Mouse (Mus musculus): ENCODE measurements around the gene Slc7a8. TPM values are rescaled to one million over a fixed set of nuclear protein-coding genes. Genes with fewer than 3 reads are reported as not detected.
A peak's percentile ranks its signal among the peaks of the same experiment; 100 is the strongest.
"Not testable (repeated sequence)": the region's sequence is repeated elsewhere in the genome, so short reads cannot be mapped to it uniquely, and the experiment has no call there.

Slc7a8 gene
- polyA plus RNA-seq, 1 experiment from 2014 or later: 1.9 TPM

DNA sequence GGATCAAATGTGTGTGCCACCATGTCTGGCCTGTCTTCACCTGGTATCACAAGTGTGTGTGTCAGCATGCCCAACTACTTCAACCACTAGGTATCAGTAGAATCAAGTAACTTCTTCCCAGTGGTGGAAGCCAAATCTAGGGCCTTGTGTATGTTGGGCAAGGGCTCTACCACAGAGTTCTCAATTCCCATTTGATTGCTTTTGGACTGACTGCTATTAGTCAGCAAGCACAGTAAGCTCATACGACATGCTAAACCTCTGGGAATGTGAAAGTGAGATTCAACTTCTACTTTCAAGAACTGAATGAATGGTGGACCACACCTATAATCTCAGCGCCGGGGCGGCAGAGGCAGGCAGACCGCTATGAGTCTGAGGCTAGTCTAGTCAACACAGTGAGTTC, 11.4 kb downstream of the Slc7a8 start:
- ATAC-seq (ENCODE audit: low read depth): no peak
- Histone ChIP-seq H3K4me3 (ENCODE audit: low read length) (no peak overlapping the region), H3K9me3 (ENCODE audit: control insufficient read depth, low read length) (no peaks in the 10 kb centered on the region), H3K27ac (ENCODE audit: low read length) (no peak overlapping the region), H3K4me1 (replicated peaks; ENCODE audit: control insufficient read depth, insufficient read depth, low read length) (no peaks in the 10 kb centered on the region), H3K9ac (ENCODE audit: low read length) (no peak overlapping the region), H3K36me3 (ENCODE audit: control insufficient read depth, insufficient read depth, low read length) (no peaks in the 10 kb centered on the region), H3K4me2 (ENCODE audit: low read depth, low read length) (no peak overlapping the region), H3K27me3 (ENCODE audit: control insufficient read depth, insufficient read depth, low read depth, low read length) (no peaks in the 10 kb centered on the region)
- WGBS: 93% methylated on average over 5 of the region's 5 CpGs

DNA sequence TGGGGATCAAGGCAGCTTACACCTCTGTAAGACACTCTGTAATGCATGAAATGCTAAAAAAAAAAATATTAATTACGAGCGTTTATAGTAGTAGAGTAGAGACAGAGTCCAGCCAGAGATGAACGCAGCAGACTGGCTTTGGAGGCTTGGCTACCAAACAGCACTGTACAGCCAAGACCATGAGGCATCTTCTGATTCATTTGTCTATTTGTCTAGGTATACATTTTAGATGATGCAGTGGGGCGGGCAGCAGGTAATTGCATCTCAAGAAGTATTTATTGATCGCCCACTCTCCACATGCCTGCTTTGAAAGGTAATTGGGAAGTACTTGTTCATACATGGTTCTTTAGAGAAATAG, 12.7 kb downstream of the Slc7a8 start:
- H3K9ac ChIP-seq (ENCODE audit: low read length): no peak overlapping the region
- H3K27ac ChIP-seq (ENCODE audit: low read length): no peak overlapping the region
- H3K36me3 ChIP-seq (ENCODE audit: control insufficient read depth, insufficient read depth, low read length): no peaks in the 10 kb centered on the region
- no peak for ATAC-seq (ENCODE audit: low read depth)
- H3K9me3 ChIP-seq (ENCODE audit: control insufficient read depth, low read length): no peaks in the 10 kb centered on the region
- H3K4me3 ChIP-seq (ENCODE audit: low read length): no peak overlapping the region
- H3K4me2 ChIP-seq (ENCODE audit: low read depth, low read length): no peak overlapping the region
- H3K4me1 ChIP-seq (replicated peaks; ENCODE audit: control insufficient read depth, insufficient read depth, low read length): no peaks in the 10 kb centered on the region
- H3K27me3 ChIP-seq (ENCODE audit: control insufficient read depth, insufficient read depth, low read depth, low read length): no peaks in the 10 kb centered on the region
- WGBS: 84% methylated on average over 5 of the region's 5 CpGs

DNA sequence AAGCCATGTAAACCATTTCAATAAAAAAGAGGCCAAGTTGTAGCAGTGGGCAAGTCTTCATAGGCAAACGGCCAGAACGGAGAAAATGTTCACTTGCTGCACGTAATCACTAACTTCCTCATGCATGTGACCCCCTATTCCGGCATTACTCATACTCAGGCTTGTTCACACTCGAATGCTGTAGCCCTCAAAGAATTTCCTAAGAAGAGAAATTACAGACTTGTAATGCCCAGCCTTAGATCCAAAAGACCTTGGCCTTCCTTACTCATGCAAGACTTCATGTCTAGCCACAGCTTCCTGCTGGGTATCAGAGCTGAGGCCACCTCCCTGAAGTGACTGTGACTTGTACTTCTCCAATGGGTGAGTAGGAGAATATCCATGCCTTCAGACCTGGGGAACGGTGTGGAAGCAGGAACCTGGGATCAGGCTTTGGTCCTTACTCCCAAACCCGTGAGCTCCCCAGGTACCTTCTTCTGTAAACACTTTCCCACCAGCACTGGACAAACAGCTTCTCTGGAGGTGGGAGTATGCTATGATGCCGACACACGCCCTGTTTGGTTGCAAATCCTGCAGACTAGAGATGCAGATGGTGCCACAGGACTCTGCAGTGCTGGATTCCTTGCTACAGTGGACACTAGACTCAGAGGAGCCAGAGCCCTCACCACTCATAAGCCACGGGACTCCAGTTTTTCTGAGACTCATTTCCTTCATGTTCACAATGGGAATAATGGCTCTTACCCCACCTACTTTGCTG, 13.3 kb downstream of the Slc7a8 start:
- Histone ChIP-seq H3K9ac (ENCODE audit: low read length) (no peak overlapping the region), H3K4me3 (ENCODE audit: low read length) (no peak overlapping the region), H3K27ac (ENCODE audit: low read length) (no peak overlapping the region), H3K9me3 (ENCODE audit: control insufficient read depth, low read length) (no peaks in the 10 kb centered on the region), H3K4me1 (replicated peaks; ENCODE audit: control insufficient read depth, insufficient read depth, low read length) (no peaks in the 10 kb centered on the region), H3K27me3 (ENCODE audit: control insufficient read depth, insufficient read depth, low read depth, low read length) (no peaks in the 10 kb centered on the region), H3K36me3 (ENCODE audit: control insufficient read depth, insufficient read depth, low read length) (no peaks in the 10 kb centered on the region), H3K4me2 (ENCODE audit: low read depth, low read length) (no peak overlapping the region)
- 70% methylated on average over 10 of the region's 10 CpGs for WGBS
- ATAC-seq (ENCODE audit: low read depth): no peak

DNA sequence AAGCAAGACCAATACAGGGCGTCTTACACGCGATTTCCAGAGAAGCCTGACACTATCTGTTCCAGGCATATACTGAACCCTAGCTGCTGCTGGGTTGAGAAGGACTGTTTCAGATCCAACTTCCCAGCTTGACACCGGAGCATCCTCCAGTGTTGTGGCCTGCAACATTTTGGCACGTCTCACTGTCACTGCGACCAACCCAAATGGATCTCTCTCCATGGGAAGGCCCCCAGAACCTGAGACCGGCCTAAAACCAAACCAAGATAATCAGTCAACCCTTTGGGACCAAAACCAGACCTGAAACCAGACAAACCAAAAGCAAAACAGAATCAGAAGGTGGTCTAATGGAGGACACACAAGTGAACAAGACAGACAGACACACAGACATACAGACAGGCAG, 14.8 kb downstream of the Slc7a8 start:
- not testable (repeated sequence) for H3K27me3 ChIP-seq (ENCODE audit: control insufficient read depth, insufficient read depth, low read depth, low read length); H3K9me3 ChIP-seq (ENCODE audit: control insufficient read depth, low read length); H3K27ac ChIP-seq (ENCODE audit: low read length); H3K4me3 ChIP-seq (ENCODE audit: low read length); H3K9ac ChIP-seq (ENCODE audit: low read length); ATAC-seq (ENCODE audit: low read depth); H3K4me1 ChIP-seq (replicated peaks; ENCODE audit: control insufficient read depth, insufficient read depth, low read length); H3K36me3 ChIP-seq (ENCODE audit: control insufficient read depth, insufficient read depth, low read length); H3K4me2 ChIP-seq (ENCODE audit: low read depth, low read length)
- 97% methylated on average over 6 of the region's 7 CpGs for WGBS

DNA sequence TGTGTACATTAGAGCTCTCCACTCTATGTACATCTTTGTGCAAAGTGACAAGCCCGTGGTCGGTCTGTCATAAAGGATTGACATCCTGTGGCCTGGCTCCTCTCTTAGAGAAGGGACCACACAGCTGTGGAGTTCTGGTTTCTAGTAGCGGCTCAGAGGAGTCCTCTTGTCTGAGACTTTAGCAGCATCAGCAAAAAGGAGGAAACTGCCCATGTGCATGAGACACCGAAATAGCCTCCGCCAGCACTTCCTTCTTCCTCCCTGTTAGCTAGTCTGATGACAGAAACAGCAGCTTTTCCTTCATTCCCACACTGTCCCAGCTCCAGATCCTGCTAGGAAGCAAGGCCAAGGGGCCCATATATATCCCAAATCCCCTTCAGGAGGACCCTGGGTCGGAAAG, 25.4 kb downstream of the Slc7a8 start:
- no peak overlapping the region for H3K4me3 ChIP-seq (ENCODE audit: low read length)
- no peaks in the 10 kb centered on the region for H3K27me3 ChIP-seq (ENCODE audit: control insufficient read depth, insufficient read depth, low read depth, low read length)
- H3K36me3 ChIP-seq (ENCODE audit: control insufficient read depth, insufficient read depth, low read length): no peaks in the 10 kb centered on the region
- 51% methylated on average over 6 of the region's 6 CpGs for WGBS
- no peaks in the 10 kb centered on the region for H3K9me3 ChIP-seq (ENCODE audit: control insufficient read depth, low read length)
- peaks cover 2% of the 10 kb centered on the region; the same call in 1 of the 2 replicates for H3K4me1 ChIP-seq (replicated peaks; ENCODE audit: control insufficient read depth, insufficient read depth, low read length)
- ATAC-seq (ENCODE audit: low read depth): peak; percentile 24; the same call in 1 of the 2 replicates
- no peak overlapping the region for H3K9ac ChIP-seq (ENCODE audit: low read length)
- no peak overlapping the region for H3K4me2 ChIP-seq (ENCODE audit: low read depth, low read length)
- no peak overlapping the region for H3K27ac ChIP-seq (ENCODE audit: low read length)

DNA sequence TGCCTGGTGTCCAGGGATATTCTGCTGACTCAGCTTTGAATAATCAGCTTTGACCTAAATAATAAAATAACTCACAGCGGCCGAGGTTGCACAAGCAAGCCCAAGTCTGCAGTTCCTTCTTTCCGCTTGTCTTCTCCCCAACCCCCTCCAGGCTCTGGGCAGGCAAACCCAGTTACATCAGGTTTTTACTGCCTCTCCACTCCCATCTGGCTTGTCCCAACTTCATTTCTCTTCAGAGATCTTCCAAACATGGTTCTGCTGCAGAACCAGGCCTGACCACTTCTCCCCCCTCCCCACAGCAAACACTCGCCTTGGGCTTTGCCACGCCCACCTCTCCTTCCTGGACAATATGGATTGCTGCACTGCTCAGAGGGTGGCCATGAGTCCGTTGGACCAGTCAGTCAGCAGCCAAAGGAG, 27.1 kb downstream of the Slc7a8 start:
- peaks cover 2% of the 10 kb centered on the region; the same call in 1 of the 2 replicates for H3K4me1 ChIP-seq (replicated peaks; ENCODE audit: control insufficient read depth, insufficient read depth, low read length)
- no peaks in the 10 kb centered on the region for H3K36me3 ChIP-seq (ENCODE audit: control insufficient read depth, insufficient read depth, low read length)
- peak overlapping the region; percentile 12; the same call in 1 of the 2 replicates for H3K4me2 ChIP-seq (ENCODE audit: low read depth, low read length)
- peak overlapping the region; percentile 80 for H3K27ac ChIP-seq (ENCODE audit: low read length)
- H3K27me3 ChIP-seq (ENCODE audit: control insufficient read depth, insufficient read depth, low read depth, low read length): no peaks in the 10 kb centered on the region
- H3K9ac ChIP-seq (ENCODE audit: low read length): no peak overlapping the region
- ATAC-seq (ENCODE audit: low read depth): peak; percentile 92
- H3K9me3 ChIP-seq (ENCODE audit: control insufficient read depth, low read length): no peaks in the 10 kb centered on the region
- 15% methylated on average over 6 of the region's 6 CpGs for WGBS
- no peak overlapping the region for H3K4me3 ChIP-seq (ENCODE audit: low read length)

DNA sequence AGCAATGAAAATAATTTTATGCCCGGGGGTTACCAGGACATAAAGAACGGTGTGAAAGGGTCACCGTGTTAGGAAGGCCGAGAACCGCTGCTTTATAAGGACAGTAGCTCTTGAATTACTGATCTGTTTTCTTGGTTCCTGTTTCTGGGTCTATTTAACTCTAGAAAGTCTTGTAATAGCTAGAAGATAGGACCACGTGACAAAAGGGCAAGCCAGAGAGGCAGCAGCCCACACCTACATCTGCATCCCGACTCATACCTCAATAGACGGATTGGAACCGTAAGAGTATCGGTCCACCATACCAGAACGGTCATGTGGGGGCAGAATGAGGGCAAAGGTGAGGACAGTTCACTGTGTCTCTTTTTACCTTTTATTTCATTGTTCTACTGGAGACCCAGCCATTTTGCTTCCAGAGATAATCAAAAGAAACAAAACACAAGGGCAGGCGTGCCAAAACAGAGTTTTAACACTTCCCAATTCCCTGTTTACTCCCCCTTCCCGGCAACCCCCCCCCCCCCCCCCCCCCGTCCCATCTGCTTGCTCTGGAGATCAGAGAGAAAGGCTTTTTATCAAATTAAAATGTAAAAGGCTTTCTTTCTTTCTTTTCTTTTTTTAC, 27.7 kb downstream of the Slc7a8 start:
- 67% methylated on average over 14 of the region's 14 CpGs for WGBS
- H3K4me2 ChIP-seq (ENCODE audit: low read depth, low read length): peak overlapping the region; percentile 12; the same call in 1 of the 2 replicates
- peaks cover 2% of the 10 kb centered on the region; the same call in 1 of the 2 replicates for H3K4me1 ChIP-seq (replicated peaks; ENCODE audit: control insufficient read depth, insufficient read depth, low read length)
- no peak overlapping the region for H3K9ac ChIP-seq (ENCODE audit: low read length)
- no peaks in the 10 kb centered on the region for H3K27me3 ChIP-seq (ENCODE audit: control insufficient read depth, insufficient read depth, low read depth, low read length)
- peak overlapping the region; percentile 43; the same call in 1 of the 2 replicates for H3K27ac ChIP-seq (ENCODE audit: low read length)
- no peaks in the 10 kb centered on the region for H3K9me3 ChIP-seq (ENCODE audit: control insufficient read depth, low read length)
- H3K4me3 ChIP-seq (ENCODE audit: low read length): no peak overlapping the region
- 0 out of 2 replicates have a peak, but pooled peaks have one; percentile 22 for ATAC-seq (ENCODE audit: low read depth)
- no peaks in the 10 kb centered on the region for H3K36me3 ChIP-seq (ENCODE audit: control insufficient read depth, insufficient read depth, low read length)

DNA sequence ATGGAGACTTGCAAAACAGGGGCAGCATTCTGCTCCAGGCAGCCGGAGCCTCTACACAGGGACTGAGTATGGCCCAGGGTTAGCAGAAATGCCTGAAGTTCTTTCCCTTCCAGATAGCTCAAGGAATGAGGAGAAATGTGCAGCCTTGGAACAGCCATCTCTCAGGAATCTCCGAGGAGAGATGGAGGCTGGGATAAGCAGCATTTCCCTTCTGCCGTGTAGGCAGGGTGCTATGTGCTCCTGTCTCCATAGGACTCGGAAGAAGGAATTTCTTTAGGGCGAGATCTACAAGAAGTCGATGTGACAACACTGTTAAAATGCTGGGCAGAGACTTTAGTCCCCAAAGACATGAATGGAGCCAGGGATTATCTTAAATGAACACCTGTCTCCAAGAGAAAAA, 28.8 kb downstream of the Slc7a8 start:
- ATAC-seq (ENCODE audit: low read depth): no peak
- no peak overlapping the region for H3K27ac ChIP-seq (ENCODE audit: low read length)
- no peaks in the 10 kb centered on the region for H3K9me3 ChIP-seq (ENCODE audit: control insufficient read depth, low read length)
- H3K4me2 ChIP-seq (ENCODE audit: low read depth, low read length): no peak overlapping the region
- no peaks in the 10 kb centered on the region for H3K27me3 ChIP-seq (ENCODE audit: control insufficient read depth, insufficient read depth, low read depth, low read length)
- 76% methylated on average over 6 of the region's 6 CpGs for WGBS
- no peak overlapping the region for H3K9ac ChIP-seq (ENCODE audit: low read length)
- H3K4me1 ChIP-seq (replicated peaks; ENCODE audit: control insufficient read depth, insufficient read depth, low read length): peaks cover 2% of the 10 kb centered on the region; the same call in 1 of the 2 replicates
- H3K36me3 ChIP-seq (ENCODE audit: control insufficient read depth, insufficient read depth, low read length): no peaks in the 10 kb centered on the region
- H3K4me3 ChIP-seq (ENCODE audit: low read length): no peak overlapping the region

DNA sequence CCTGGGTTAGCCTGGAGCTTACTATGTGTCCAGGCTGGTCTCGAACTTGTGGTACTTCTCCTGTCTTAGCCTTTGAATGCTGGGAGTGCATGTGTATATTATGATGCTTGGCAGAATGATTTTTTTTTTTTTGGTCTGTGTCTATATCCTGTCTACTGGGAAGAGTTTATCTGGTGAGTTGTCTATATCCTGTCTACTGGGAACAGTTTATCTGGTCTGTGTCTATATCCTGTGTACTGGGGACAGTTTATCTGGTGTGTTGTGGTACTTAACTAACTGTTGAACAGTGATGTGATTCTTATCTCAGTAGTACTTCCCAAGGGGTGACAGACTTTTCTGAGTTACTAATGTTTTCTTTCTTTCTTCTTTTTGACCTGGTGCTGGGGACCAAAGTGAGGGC, 30.0 kb downstream of the Slc7a8 start:
- Histone ChIP-seq H3K9me3 (ENCODE audit: control insufficient read depth, low read length) (no peaks in the 10 kb centered on the region), H3K27ac (ENCODE audit: low read length) (no peak overlapping the region), H3K4me1 (replicated peaks; ENCODE audit: control insufficient read depth, insufficient read depth, low read length) (peaks cover 2% of the 10 kb centered on the region; the same call in 1 of the 2 replicates), H3K4me3 (ENCODE audit: low read length) (no peak overlapping the region), H3K4me2 (ENCODE audit: low read depth, low read length) (no peak overlapping the region), H3K9ac (ENCODE audit: low read length) (no peak overlapping the region), H3K27me3 (ENCODE audit: control insufficient read depth, insufficient read depth, low read depth, low read length) (no peaks in the 10 kb centered on the region), H3K36me3 (ENCODE audit: control insufficient read depth, insufficient read depth, low read length) (no peaks in the 10 kb centered on the region)
- 89% methylated on average over 1 of the region's 1 CpGs for WGBS
- no peak for ATAC-seq (ENCODE audit: low read depth)

Measured in lung, embryonic 16.5 days (tissue).